Mouse (Mus musculus) heart, postnatal 10 days (tissue): ENCODE measurements around the gene Fcgrt. TPM values are rescaled to one million over a fixed set of nuclear protein-coding genes. Genes with fewer than 3 reads are reported as not detected.

Source experiments
- DNase-seq, 2 experiments: peaks; one replicate each; pipeline ENCODE4 v3.0.0; 2021
- intact Hi-C: fragments of 180-260 bp; cut with DNase I; formaldehyde crosslinking; loops from one replicate; pipeline ENCODE4 v1.15.1; 2025
- microRNA-seq, 2 experiments: library from miRNA; unstranded; fragments of <30 nt; microRNA quantifications; one replicate each; pipeline ENCODE4 v1.2.0; 2022
- total RNA-seq, 2 experiments: library from RNA; stranded (reverse); gene quantifications; 2 replicates each; pipeline ENCODE4 v1.2.3; 2021

The Fcgrt gene
- total RNA-seq, 2 experiments from 2014 or later: 65.4 to 69.2 TPM

- DNase-seq: no peak
- intact Hi-C loops: no loop called here
Observed at GRCm38 (mm10) chr7:45046853-45047350, 56.7 kb downstream of the Fcgrt start.

- intact Hi-C loops: no loop called here
- no peak for DNase-seq
Observed at GRCm38 (mm10) chr7:45045741-45046140, 57.9 kb downstream of the Fcgrt start.

DNA sequence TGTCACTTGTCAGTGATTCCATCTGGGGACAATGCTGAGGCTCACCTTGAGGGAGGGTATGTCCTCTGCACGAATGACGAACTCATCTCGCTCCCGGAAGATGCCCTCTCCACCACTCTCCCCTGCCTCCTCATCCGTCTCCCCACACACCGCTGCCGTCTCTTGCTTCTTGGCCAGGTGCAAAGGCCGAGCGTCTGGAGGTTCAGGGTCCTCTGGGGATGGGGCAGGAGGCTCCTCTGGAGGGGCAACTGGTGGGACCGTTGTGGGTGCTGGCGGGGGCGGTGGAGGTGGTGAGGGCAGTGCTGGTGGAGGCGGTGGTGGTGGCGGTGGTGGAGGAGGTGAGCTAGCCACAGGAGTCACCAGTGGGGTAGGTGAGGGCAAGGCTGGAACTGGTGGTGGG lies 60.3 kb downstream of the Fcgrt start:
- DNase-seq: no peak

More for the DNA sequence above, 60.3 kb downstream of the Fcgrt start:
- intact Hi-C loops: no loop called here

Small RNA genes within 50 kb of the gene (microRNA-seq; reads per million reads assigned to microRNA genes)
- gene Mir150 (964 to 1,004 reads per million in 2 experiments), gene Mir5121 (9.0 to 15.3 reads per million in 2 experiments)

Other genes with a start within 250 kb of the Fcgrt start
- 10 to 100 TPM; 18.1 to 21.6 TPM for gene Pnkp, start 246.7 kb downstream of the Fcgrt start, total RNA-seq
- 100 to 1,000 TPM; 189 to 196 TPM for gene Ptov1, start 234.1 kb downstream of the Fcgrt start, total RNA-seq
- gene Med25, start 211.1 kb downstream of the Fcgrt start, total RNA-seq: 10 to 100 TPM; 67.7 to 77.1 TPM
- gene Fuz, start 207.8 kb downstream of the Fcgrt start, total RNA-seq: 10 to 100 TPM; 12.2 to 18.2 TPM
- 10 to 100 TPM; 90.9 to 91.1 TPM for gene Ap2a1, start 174.4 kb downstream of the Fcgrt start, total RNA-seq
- gene Tsks, start 160.6 kb downstream of the Fcgrt start, total RNA-seq: not detected
- 1 to 10 TPM; 4.1 to 6.2 TPM for gene Cpt1c, start 129.0 kb downstream of the Fcgrt start, total RNA-seq
- 100 to 1,000 TPM; 198 to 216 TPM for gene Prmt1, start 117.3 kb downstream of the Fcgrt start, total RNA-seq
- gene Irf3, start 106.2 kb downstream of the Fcgrt start, total RNA-seq: 10 to 100 TPM; 34.1 to 47.9 TPM
- gene Bcl2l12, start 105.1 kb downstream of the Fcgrt start, total RNA-seq: 10 to 100 TPM; 14.5 to 15.9 TPM
- gene Scaf1, start 87.5 kb downstream of the Fcgrt start, total RNA-seq: 10 to 100 TPM; 68.5 to 70.1 TPM
- 10 to 100 TPM; 71.6 to 75.7 TPM for gene Rras, start 85.9 kb downstream of the Fcgrt start, total RNA-seq
- gene Prr12, start 51.0 kb downstream of the Fcgrt start, total RNA-seq: 10 to 100 TPM; 28.8 to 35.7 TPM
- gene Nosip, start 41.4 kb downstream of the Fcgrt start, total RNA-seq: 10 to 100 TPM; 33.9 to 35.9 TPM
- 10 to 100 TPM; 10.9 to 11.3 TPM for gene Prrg2, start 41.2 kb downstream of the Fcgrt start, total RNA-seq
- gene Rcn3, start 11.6 kb downstream of the Fcgrt start, total RNA-seq: 10 to 100 TPM; 76.5 to 83.4 TPM
- 100 to 1,000 TPM; 752 to 773 TPM for gene Rps11, start 20.6 kb upstream of the Fcgrt start, total RNA-seq
- gene Rpl13a, start 24.9 kb upstream of the Fcgrt start, total RNA-seq: 100 to 1,000 TPM; 809 to 865 TPM
- gene Gm45713, start 32.4 kb upstream of the Fcgrt start, total RNA-seq: not detected
- gene Flt3l, start 32.6 kb upstream of the Fcgrt start, total RNA-seq: 1 to 10 TPM; 5.7 to 6.5 TPM
- 10 to 100 TPM; 47.1 to 49.0 TPM for gene Pih1d1, start 50.5 kb upstream of the Fcgrt start, total RNA-seq
- 10 to 100 TPM; 36.6 to 48.2 TPM for gene Aldh16a1, start 50.7 kb upstream of the Fcgrt start, total RNA-seq
- 1 to 10 TPM; 6.1 to 6.7 TPM for gene Slc17a7, start 60.1 kb upstream of the Fcgrt start, total RNA-seq
- gene Gfy, start 75.7 kb upstream of the Fcgrt start, total RNA-seq: not detected
- gene Pth2, start 77.1 kb upstream of the Fcgrt start, total RNA-seq: not detected
- not detected for gene Ccdc155, start 101.0 kb upstream of the Fcgrt start, total RNA-seq
- gene Dkkl1, start 108.3 kb upstream of the Fcgrt start, total RNA-seq: not detected
- gene Tead2, start 111.9 kb upstream of the Fcgrt start, total RNA-seq: 10 to 100 TPM; 27.5 to 32.3 TPM
- 1 to 10 TPM; 3.0 to 4.0 TPM for gene Cd37, start 135.3 kb upstream of the Fcgrt start, total RNA-seq
- not detected for gene Slc6a16, start 137.2 kb upstream of the Fcgrt start, total RNA-seq
- gene Slc6a21, start 173.7 kb upstream of the Fcgrt start, total RNA-seq: not detected
- gene Trpm4, start 229.9 kb upstream of the Fcgrt start, total RNA-seq: 10 to 100 TPM; 21.0 to 26.1 TPM
- gene Hrc, start 231.4 kb upstream of the Fcgrt start, total RNA-seq: 100 to 1,000 TPM; 320 to 351 TPM